Mouse (Mus musculus) fat pad, adult 2 months (tissue): ENCODE measurements at regions not wholly inside any gene's neighbourhood (a gene's known extent, or its start where the extent isn't known, plus 50 kb on each side); places are given as distances from the start of the nearest gene placed in this dataset.

Experiments used
- DNase-seq: peaks from one replicate; pipeline ENCODE4 v3.0.0-alpha.2; 2011; ENCODE audit warnings: low read depth, low spot score; ENCODE audit errors: extremely low read depth

- no peak for DNase-seq
These were observed 58.0 kb upstream of the Serp2 start for GRCm38 (mm10) chr14:76614682-76615081.

DNA sequence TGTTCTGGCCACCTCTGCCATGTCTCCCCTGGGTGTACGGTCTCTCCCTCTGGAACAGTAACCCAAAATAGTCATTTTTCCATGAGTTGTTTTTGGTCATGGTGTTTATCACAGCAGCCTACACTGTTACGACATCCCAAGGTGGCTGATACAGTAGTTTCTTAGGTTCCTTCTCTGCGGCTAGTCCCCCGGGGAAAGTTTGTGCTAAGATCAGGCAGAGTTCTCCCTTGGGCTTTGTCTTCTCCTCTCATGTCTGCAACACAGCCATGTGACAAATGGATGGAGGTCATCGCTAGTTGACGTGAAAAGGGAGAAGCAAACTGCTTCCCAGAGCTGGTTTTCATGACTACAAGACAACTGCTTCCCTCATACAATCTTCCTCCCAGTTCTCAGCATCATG is 56.9 kb upstream of the Serp2 start:
- DNase-seq = no peak

DNA sequence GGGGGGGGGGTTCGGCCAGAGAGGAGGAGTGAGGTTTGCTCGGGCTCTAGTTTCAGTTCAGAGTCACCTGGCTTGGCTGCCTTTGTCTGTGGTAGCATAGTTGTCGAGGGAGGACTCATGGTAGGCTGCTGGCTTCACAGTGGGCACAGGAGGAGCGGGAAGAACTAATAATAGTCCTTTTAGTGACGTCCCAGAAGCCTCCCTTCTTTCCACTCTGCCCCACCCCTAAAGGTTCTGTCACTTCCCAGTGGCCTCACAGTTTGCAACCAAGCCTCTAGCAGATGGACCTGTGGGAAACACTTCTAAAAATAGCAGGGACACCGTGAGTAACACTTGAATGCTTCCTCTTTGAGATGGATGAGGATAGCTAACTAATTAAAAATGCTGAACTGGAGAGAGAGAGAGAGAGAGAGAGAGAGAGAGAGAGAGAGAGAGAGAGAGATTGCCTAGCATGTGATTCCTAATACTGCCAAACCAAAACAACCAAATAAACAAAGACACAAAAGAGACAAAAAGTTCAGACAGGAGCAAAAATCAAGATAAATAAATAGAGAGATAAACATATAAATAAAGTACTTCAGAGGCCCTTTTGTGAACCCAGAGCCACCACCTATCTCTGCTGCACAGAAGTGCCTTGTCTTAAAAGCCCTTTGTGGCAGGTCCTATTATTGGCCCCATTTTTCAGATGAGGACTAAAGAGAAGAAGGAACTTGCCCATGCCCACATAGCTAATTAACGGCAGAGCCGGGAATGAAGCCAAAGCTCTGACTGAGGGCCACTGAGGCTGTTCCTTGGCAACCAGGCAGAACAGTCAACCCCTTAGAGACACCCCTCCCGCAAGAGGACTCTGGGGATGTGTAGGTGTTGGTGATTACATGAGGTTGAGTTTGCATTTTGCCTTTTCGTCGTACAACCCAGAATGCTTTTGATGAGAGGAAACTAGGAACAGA is 54.0 kb upstream of the Serp2 start:
- DNase-seq = no peak
